Mouse (Mus musculus): ENCODE measurements at regions not wholly inside any gene's neighbourhood (a gene's known extent, or its start where the extent isn't known, plus 50 kb on each side); places are given as distances from the start of the nearest gene placed in this dataset.

DNA sequence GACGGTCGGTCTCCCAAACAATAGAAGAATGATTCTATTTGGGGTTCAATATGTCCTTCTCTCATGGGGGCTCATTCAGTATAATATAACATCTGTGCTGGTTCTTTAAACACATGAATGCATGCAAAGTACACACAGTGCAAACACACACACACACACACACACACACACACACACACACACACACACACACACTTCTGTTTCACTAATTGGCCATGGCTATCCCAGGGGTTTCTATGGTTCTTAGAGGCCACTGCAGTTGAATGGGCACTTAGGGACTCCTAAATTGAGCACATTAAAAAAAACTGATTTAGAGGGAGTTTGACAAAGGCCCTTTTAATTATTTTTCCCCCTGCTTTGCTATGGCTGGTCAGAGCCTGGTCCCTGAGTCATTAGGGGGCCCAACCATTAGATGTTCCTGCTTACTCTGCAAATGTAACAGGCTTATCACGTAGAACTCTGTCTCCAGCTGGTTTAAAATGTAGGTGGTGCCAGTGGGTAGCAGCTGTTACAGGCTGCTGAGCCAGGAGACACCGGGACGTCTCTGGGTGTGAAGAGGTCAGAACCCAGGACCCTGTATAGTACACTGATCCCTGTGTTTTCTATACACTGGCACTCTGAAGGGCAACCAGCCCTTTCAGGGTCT is 82.1 kb upstream of the Tab2 start:
- H3K4me3 ChIP-seq (ENCODE audit: low read depth, low read length): no peak overlapping the region
- DNase-seq (ENCODE audit: low spot score): no peak
- H3K27me3 ChIP-seq (replicated peaks; ENCODE audit: control insufficient read depth, insufficient read depth, low read length): no peaks in the 10 kb centered on the region
- no peak overlapping the region for H3K9ac ChIP-seq (ENCODE audit: low read length)
- H3K36me3 ChIP-seq (ENCODE audit: control insufficient read depth, insufficient read depth, low read length): no peaks in the 10 kb centered on the region
- H3K4me2 ChIP-seq (ENCODE audit: low read length): no peak overlapping the region
- no peak for ATAC-seq (replicated peaks; ENCODE audit: low FRiP score, low TSS enrichment, low read depth)
- WGBS: 47% methylated on average over 5 of the region's 5 CpGs
- no peak overlapping the region for H3K27ac ChIP-seq (ENCODE audit: low read depth)
- peaks cover 4% of the 10 kb centered on the region; the same call in 1 of the 2 replicates for H3K9me3 ChIP-seq (ENCODE audit: control insufficient read depth, low read length)
- no peaks in the 10 kb centered on the region; the same call in 1 of the 2 replicates for H3K4me1 ChIP-seq (replicated peaks; ENCODE audit: control insufficient read depth, insufficient read depth, low read length)

DNA sequence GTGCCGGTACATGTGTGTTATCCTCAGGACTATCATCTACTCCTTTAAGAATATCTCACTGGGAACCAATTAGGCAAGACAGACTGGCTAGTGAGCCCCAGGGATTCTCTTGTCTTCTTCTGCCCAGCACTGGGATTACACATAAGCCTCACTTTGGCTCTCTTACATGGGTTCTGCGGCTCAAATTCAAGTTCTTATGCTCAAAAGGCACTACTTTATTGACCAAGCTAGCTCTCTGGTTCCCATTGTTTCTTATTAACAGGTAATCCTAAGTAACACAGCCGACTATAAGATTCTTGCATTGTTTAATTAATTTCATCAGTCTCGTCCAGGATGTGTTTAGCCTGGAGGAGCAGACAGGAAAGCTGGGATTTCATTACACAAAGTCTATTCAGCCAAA is 80.3 kb upstream of the Tab2 start:
- H3K4me1 ChIP-seq (replicated peaks; ENCODE audit: control insufficient read depth, insufficient read depth, low read length): no peaks in the 10 kb centered on the region; the same call in 1 of the 2 replicates
- DNase-seq (ENCODE audit: low spot score) (no peak), ATAC-seq (replicated peaks; ENCODE audit: low FRiP score, low TSS enrichment, low read depth) (no peak)
- WGBS: 80% methylated on average over 4 of the region's 4 CpGs
- H3K27ac ChIP-seq (ENCODE audit: low read depth): no peak overlapping the region
- no peak overlapping the region for H3K4me2 ChIP-seq (ENCODE audit: low read length)
- no peak overlapping the region for H3K4me3 ChIP-seq (ENCODE audit: low read depth, low read length)
- no peak overlapping the region for H3K9ac ChIP-seq (ENCODE audit: low read length)
- H3K27me3 ChIP-seq (replicated peaks; ENCODE audit: control insufficient read depth, insufficient read depth, low read length): no peaks in the 10 kb centered on the region
- no peaks in the 10 kb centered on the region for H3K36me3 ChIP-seq (ENCODE audit: control insufficient read depth, insufficient read depth, low read length)
- H3K9me3 ChIP-seq (ENCODE audit: control insufficient read depth, low read length): no peaks in the 10 kb centered on the region

DNA sequence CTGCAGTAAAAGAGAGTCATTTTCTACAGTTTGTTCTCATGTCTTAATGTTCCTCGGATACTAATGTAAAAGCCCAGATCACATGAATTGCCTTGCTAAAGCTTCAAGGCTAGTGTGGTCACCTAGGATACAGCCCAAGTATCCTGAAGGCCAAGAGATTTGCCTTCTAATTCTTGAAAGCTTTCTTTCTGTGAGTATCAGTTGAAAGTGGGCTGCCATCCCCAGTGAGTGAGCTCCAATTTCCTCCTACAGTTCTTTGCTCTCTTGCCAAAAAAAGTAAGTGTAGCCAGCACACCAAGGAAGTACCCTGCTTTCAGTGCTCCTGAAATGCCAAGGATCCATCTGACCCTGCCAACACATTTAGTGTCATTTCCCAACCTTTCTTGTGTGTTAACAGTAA is 79.3 kb upstream of the Tab2 start:
- no peak overlapping the region for H3K27ac ChIP-seq (ENCODE audit: low read depth)
- no peaks in the 10 kb centered on the region for H3K27me3 ChIP-seq (replicated peaks; ENCODE audit: control insufficient read depth, insufficient read depth, low read length)
- no peaks in the 10 kb centered on the region for H3K36me3 ChIP-seq (ENCODE audit: control insufficient read depth, insufficient read depth, low read length)
- no peak overlapping the region for H3K9ac ChIP-seq (ENCODE audit: low read length)
- no peak overlapping the region for H3K4me3 ChIP-seq (ENCODE audit: low read depth, low read length)
- ATAC-seq (replicated peaks; ENCODE audit: low FRiP score, low TSS enrichment, low read depth) (no peak), DNase-seq (ENCODE audit: low spot score) (no peak)
- no peak overlapping the region for H3K4me2 ChIP-seq (ENCODE audit: low read length)
- no peaks in the 10 kb centered on the region for H3K9me3 ChIP-seq (ENCODE audit: control insufficient read depth, low read length)
- WGBS: 38% methylated on average over 1 of the region's 1 CpGs
- no peaks in the 10 kb centered on the region; the same call in 1 of the 2 replicates for H3K4me1 ChIP-seq (replicated peaks; ENCODE audit: control insufficient read depth, insufficient read depth, low read length)

DNA sequence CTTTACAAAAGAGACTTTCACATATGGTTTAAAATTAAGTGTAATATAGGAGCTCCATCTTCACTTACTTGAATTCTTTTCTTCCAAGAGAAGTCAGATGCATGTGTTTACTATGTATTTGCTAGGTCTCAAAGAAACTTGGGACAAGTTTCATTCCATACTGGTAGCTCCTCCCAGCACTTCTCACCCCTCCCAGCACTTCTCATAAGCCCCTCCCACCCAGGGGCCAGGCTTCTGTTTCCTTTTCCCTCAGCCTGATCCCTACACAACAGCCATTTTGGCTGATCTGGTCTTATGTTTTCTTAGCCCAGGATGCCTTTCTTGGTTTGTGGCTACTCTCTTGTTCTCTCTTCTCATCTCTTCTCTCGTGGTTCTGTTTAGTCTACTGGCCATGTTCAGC is 76.2 kb upstream of the Tab2 start:
- ATAC-seq (replicated peaks; ENCODE audit: low FRiP score, low TSS enrichment, low read depth) (no peak), DNase-seq (ENCODE audit: low spot score) (no peak)
- Histone ChIP-seq H3K27me3 (replicated peaks; ENCODE audit: control insufficient read depth, insufficient read depth, low read length) (no peaks in the 10 kb centered on the region), H3K9me3 (ENCODE audit: control insufficient read depth, low read length) (no peaks in the 10 kb centered on the region), H3K4me3 (ENCODE audit: low read depth, low read length) (no peak overlapping the region), H3K27ac (ENCODE audit: low read depth) (no peak overlapping the region), H3K4me2 (ENCODE audit: low read length) (no peak overlapping the region), H3K4me1 (replicated peaks; ENCODE audit: control insufficient read depth, insufficient read depth, low read length) (0 out of 2 replicates have a peak, but pooled peaks cover 3% of the 10 kb centered on the region), H3K9ac (ENCODE audit: low read length) (no peak overlapping the region), H3K36me3 (ENCODE audit: control insufficient read depth, insufficient read depth, low read length) (no peaks in the 10 kb centered on the region)
- 71% methylated on average over 1 of the region's 1 CpGs for WGBS

DNA sequence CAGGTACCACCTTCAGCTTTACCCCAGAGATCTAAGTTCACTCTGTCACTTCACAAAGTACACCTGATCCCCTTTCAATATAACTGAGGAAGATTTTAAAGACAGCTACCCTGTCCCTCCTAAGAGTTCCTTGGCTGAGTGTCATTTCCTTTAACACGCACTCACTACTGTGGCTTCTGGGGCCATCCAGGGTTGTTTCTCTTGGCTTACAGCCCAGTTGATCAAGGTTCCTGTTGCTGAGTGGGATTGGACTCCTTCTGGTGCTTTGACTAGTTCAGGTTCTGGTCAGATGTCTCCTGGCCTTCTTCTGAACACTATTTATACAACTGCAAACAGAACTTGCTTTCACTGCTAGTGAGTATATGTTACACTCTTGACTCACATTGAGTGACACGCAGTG is 72.8 kb upstream of the Tab2 start:
- Histone ChIP-seq H3K36me3 (ENCODE audit: control insufficient read depth, insufficient read depth, low read length) (no peaks in the 10 kb centered on the region), H3K4me2 (ENCODE audit: low read length) (no peak overlapping the region), H3K27ac (ENCODE audit: low read depth) (no peak overlapping the region), H3K9ac (ENCODE audit: low read length) (no peak overlapping the region), H3K9me3 (ENCODE audit: control insufficient read depth, low read length) (no peaks in the 10 kb centered on the region), H3K4me1 (replicated peaks; ENCODE audit: control insufficient read depth, insufficient read depth, low read length) (peaks cover 3% of the 10 kb centered on the region; the same call in 1 of the 2 replicates), H3K27me3 (replicated peaks; ENCODE audit: control insufficient read depth, insufficient read depth, low read length) (no peaks in the 10 kb centered on the region), H3K4me3 (ENCODE audit: low read depth, low read length) (no peak overlapping the region)
- no peak for ATAC-seq (replicated peaks; ENCODE audit: low FRiP score, low TSS enrichment, low read depth)
- DNase-seq (ENCODE audit: low spot score): no peak
- WGBS: 46% methylated on average over 2 of the region's 2 CpGs

DNA sequence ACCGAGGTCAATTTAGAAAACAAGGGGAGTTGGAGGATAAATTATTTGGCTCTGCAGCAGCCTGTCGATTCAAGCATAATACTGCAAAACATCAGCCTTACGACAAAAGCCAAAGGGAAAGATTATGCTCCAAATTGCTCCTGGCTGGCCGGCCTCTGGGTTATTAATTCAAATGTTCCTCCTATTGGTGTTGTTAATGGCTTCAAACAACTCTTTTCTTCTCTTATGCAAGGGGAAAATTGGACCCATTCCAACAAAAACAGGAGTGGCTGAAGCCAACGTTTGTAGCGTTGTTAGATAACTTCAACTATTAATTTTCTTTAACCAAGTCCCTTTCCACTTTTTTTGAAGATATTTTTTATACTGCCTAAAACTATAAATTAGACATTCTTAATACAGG is 71.0 kb upstream of the Tab2 start:
- Histone ChIP-seq H3K9ac (ENCODE audit: low read length) (no peak overlapping the region), H3K4me1 (replicated peaks; ENCODE audit: control insufficient read depth, insufficient read depth, low read length) (peaks cover 3% of the 10 kb centered on the region; the same call in 1 of the 2 replicates), H3K27me3 (replicated peaks; ENCODE audit: control insufficient read depth, insufficient read depth, low read length) (no peaks in the 10 kb centered on the region), H3K4me2 (ENCODE audit: low read length) (no peak overlapping the region), H3K9me3 (ENCODE audit: control insufficient read depth, low read length) (no peaks in the 10 kb centered on the region), H3K36me3 (ENCODE audit: control insufficient read depth, insufficient read depth, low read length) (no peaks in the 10 kb centered on the region), H3K27ac (ENCODE audit: low read depth) (no peak overlapping the region), H3K4me3 (ENCODE audit: low read depth, low read length) (no peak overlapping the region)
- WGBS: 18% methylated on average over 6 of the region's 6 CpGs
- no peak for DNase-seq (ENCODE audit: low spot score)
- ATAC-seq (replicated peaks; ENCODE audit: low FRiP score, low TSS enrichment, low read depth): no peak

DNA sequence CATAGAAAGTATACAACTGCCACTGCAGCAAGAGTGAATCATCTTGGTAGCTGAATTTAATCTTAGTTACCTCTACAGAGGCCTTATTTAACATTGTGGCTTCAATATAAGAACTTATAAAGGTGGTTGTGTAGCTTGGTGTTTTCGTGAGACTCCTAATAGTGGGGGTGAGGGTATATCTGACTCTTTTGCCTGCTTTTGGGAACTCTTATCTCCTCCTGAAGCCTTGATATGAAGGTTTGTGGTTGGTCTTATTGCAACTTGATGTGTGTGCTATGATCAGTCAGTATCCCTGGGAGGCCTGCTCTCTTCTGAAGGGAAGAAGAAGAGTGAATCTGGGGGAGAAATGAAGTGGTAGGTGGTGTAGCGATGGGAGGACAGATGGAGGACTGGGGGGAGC is 67.7 kb upstream of the Tab2 start:
- 96% methylated on average over 2 of the region's 2 CpGs for WGBS

DNA sequence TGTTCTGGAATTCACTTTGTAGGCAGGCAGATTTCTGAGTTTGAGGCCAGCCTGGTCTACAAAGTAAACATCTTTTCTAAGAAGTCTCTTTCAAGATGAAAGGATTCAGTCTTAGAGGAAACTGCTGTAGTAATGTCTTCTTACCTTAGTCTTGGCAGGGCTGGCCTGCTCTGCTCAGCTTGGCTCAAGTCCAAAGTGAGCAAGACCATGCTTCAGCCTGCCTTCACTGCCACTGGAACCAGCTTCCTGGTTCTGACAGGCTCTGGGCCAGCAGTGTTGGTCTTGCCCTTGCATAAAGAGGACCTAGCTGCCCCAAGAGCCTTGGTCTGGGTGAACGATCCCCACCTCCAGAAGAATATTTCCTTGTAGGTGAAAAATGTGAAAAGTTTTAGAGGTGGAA is 65.9 kb upstream of the Tab2 start:
- Histone ChIP-seq H3K4me2 (ENCODE audit: low read length) (no peak overlapping the region), H3K4me3 (ENCODE audit: low read depth, low read length) (no peak overlapping the region), H3K27ac (ENCODE audit: low read depth) (no peak overlapping the region), H3K9ac (ENCODE audit: low read length) (no peak overlapping the region), H3K36me3 (ENCODE audit: control insufficient read depth, insufficient read depth, low read length) (no peaks in the 10 kb centered on the region), H3K4me1 (replicated peaks; ENCODE audit: control insufficient read depth, insufficient read depth, low read length) (no peaks in the 10 kb centered on the region; the same call in 1 of the 2 replicates), H3K27me3 (replicated peaks; ENCODE audit: control insufficient read depth, insufficient read depth, low read length) (no peaks in the 10 kb centered on the region), H3K9me3 (ENCODE audit: control insufficient read depth, low read length) (no peaks in the 10 kb centered on the region)
- 65% methylated on average over 1 of the region's 1 CpGs for WGBS
- ATAC-seq (replicated peaks; ENCODE audit: low FRiP score, low TSS enrichment, low read depth) (no peak), DNase-seq (ENCODE audit: low spot score) (no peak)

More for the DNA sequence above, 67.7 kb upstream of the Tab2 start:
- Histone ChIP-seq H3K4me3 (ENCODE audit: low read depth, low read length) (no peak overlapping the region), H3K27me3 (replicated peaks; ENCODE audit: control insufficient read depth, insufficient read depth, low read length) (no peaks in the 10 kb centered on the region), H3K9me3 (ENCODE audit: control insufficient read depth, low read length) (no peaks in the 10 kb centered on the region), H3K36me3 (ENCODE audit: control insufficient read depth, insufficient read depth, low read length) (no peaks in the 10 kb centered on the region), H3K27ac (ENCODE audit: low read depth) (no peak overlapping the region), H3K4me1 (replicated peaks; ENCODE audit: control insufficient read depth, insufficient read depth, low read length) (no peaks in the 10 kb centered on the region; the same call in 1 of the 2 replicates), H3K9ac (ENCODE audit: low read length) (no peak overlapping the region), H3K4me2 (ENCODE audit: low read length) (no peak overlapping the region)
- DNase-seq (ENCODE audit: low spot score) (no peak), ATAC-seq (replicated peaks; ENCODE audit: low FRiP score, low TSS enrichment, low read depth) (no peak)
